Mouse (Mus musculus) heart, adult 10 weeks (tissue): ENCODE data around the gene Olfr1299. TPM values are rescaled to one million over a fixed set of nuclear protein-coding genes. Genes with fewer than 3 reads are reported as not detected.

ENCODE experiments used
- polyA plus RNA-seq: library from polyadenylated mRNA; stranded (reverse); fragments of 350-450 nt; fragmentation: Illumina TruSeq; extraction: RNeasy Lipid Tissue Mini Kit (QIAGEN cat#74804); gene quantifications from one replicate; pipeline ENCODE4 v1.2.3, GENCODE M21; 2014; ENCODE audit warnings: low read depth, low replicate concordance

Olfr1299 gene
- not detected for polyA plus RNA-seq

GRCm38 (mm10) chr2:111661119-111661518 lies at the start of gene Olfr1299:
TSS of gene Olfr1299 (plus strand) at chr2:111661419.

GRCm38 (mm10) chr2:111626397-111626796 lies 34.8 kb upstream of the Olfr1299 start, which contains the start of gene Olfr1297:
TSS of gene Olfr1297 (minus strand) at chr2:111626497.

GRCm38 (mm10) chr2:111649101-111649500 lies 12.1 kb upstream of the Olfr1299 start, which contains the start of gene Olfr1298:
TSS of gene Olfr1298 (minus strand) at chr2:111649201.

Other genes starting within 250 kb of the Olfr1299 start
- not detected for gene Olfr1286, start 238.3 kb upstream of the Olfr1299 start, polyA plus RNA-seq
- not detected for gene Olfr1287, start 212.3 kb upstream of the Olfr1299 start, polyA plus RNA-seq
- not detected for gene Olfr1288, start 187.3 kb upstream of the Olfr1299 start, polyA plus RNA-seq
- gene Olfr1289, start 180.6 kb upstream of the Olfr1299 start, polyA plus RNA-seq, result not detected
- gene Olfr1290, start 167.6 kb upstream of the Olfr1299 start, polyA plus RNA-seq, result not detected
- not detected for gene Olfr1291-ps1, start 164.2 kb upstream of the Olfr1299 start, polyA plus RNA-seq
- not detected for gene Olfr1293-ps, start 136.2 kb upstream of the Olfr1299 start, polyA plus RNA-seq
- gene Olfr1294, start 121.1 kb upstream of the Olfr1299 start, polyA plus RNA-seq, result not detected
- not detected for gene Olfr1295, start 91.7 kb upstream of the Olfr1299 start, polyA plus RNA-seq
- not detected for gene Olfr1297, start 34.9 kb upstream of the Olfr1299 start, polyA plus RNA-seq
- not detected for gene Olfr1298, start 12.2 kb upstream of the Olfr1299 start, polyA plus RNA-seq
- not detected for gene Olfr1301, start 89.6 kb downstream of the Olfr1299 start, polyA plus RNA-seq
- not detected for gene Olfr1302, start 116.0 kb downstream of the Olfr1299 start, polyA plus RNA-seq
- gene Olfr1303, start 158.9 kb downstream of the Olfr1299 start, polyA plus RNA-seq, result not detected
- not detected for gene Olfr1305, start 215.7 kb downstream of the Olfr1299 start, polyA plus RNA-seq